Comparison of ENCODE assay signal across 8 mouse cellular contexts in the genomic region with DNA sequence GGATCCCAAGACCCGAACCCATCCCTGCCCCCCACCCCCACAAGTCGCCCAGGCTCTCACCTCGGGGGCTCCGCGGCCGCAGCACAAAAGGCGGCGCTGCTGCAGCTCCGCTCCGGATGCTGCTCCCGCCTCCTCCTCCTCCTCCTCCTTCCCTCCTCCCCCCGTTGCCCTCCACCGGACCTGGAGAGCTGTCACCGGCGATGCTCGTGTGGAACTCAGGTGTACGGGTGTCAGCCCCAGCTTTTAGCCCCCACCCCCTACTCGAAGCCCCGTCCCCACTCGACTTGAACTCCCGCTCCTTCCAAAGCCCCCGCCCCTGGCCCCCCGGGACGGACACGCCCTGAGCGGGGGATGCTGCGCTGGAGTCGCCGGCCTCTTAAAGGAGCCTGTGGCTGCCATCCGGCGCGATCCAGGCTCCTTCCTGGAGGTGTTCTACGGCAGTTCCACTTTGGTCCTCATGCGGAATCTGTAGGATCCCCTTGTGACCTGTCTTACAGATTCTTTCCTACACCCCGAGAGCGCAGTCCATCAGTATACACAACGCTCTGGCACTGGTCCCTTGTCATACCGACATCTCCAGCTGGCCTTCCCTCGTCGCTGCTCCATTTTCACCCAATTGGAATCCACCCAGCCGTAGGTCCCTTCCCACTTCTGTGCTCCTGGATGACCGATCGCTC. TPM values are rescaled to one million over a fixed set of nuclear protein-coding genes. Genes with fewer than 3 reads are reported as not detected.
DNase-seq lines count a peak whose midpoint lies in the region; ATAC-seq and TF ChIP-seq lines count a peak whose summit lies in the region.

Map3k12 (minus strand) TSS at position 337 of the 677 bp plus-strand sequence.

- H3K9ac ChIP-seq in hindbrain, embryonic 16.5 days (ENCODE audit: low read depth, low read length): peak within 1 kb of the TSS; percentile 88

- intact Hi-C loops in gastrocnemius, adult 2 months (cut with DNase I): loop anchor here (5.0 kb wide), 1 partner anchor 45 kb away; the partner anchor contains the start of gene Pcbp2

- TF ChIP-seq CTCF in gastrocnemius, adult 2 months (IDR thresholded peaks at IDR 0.05): no peak

- no peaks in the 10 kb centered on the region for H3K9me3 ChIP-seq in hindbrain, embryonic 16.5 days (ENCODE audit: control insufficient read depth, low read length)

- peak; percentile 6 for ATAC-seq in activated CD4-positive, CD25-positive, alpha-beta regulatory T cell, adult 4 months
- peak; percentile 12 for ATAC-seq in hindbrain, embryonic 16.5 days

- peaks cover 40% of the 10 kb centered on the region for H3K4me1 ChIP-seq in hindbrain, embryonic 16.5 days (ENCODE audit: control insufficient read depth, insufficient read depth, low read depth, low read length)

- peak; percentile 55 to 72 for DNase-seq in cerebellum, postnatal 4 days (ENCODE audit: low spot score in 2 of 2)
- peak; percentile 84 for DNase-seq in gastrocnemius, adult 2 months
- DNase-seq in left cerebral cortex, adult 18-20 months (ENCODE audit: low spot score in 2 of 2): peak; percentile 65 to 80
- peak; percentile 74 to 77 for DNase-seq in lung, postnatal 4 days
- peak; percentile 77 for DNase-seq in right cerebral cortex, postnatal 14 days
- DNase-seq in urinary bladder, postnatal 4 days (ENCODE audit: low spot score in 2 of 2): peak; percentile 61 to 70

- no peaks in the 10 kb centered on the region for H3K27me3 ChIP-seq in hindbrain, embryonic 16.5 days (replicated peaks; ENCODE audit: control insufficient read depth, insufficient read depth, low read length)

- H3K4me3 ChIP-seq in gastrocnemius, adult 2 months: peak within 1 kb of the TSS; percentile 84
- peak within 1 kb of the TSS; percentile 75 for H3K4me3 ChIP-seq in hindbrain, embryonic 16.5 days (ENCODE audit: low read length)

- peak within 1 kb of the TSS; percentile 99 for H3K27ac ChIP-seq in gastrocnemius, adult 2 months
- H3K27ac ChIP-seq in hindbrain, embryonic 16.5 days (ENCODE audit: low read depth, low read length): peak within 1 kb of the TSS; percentile 100

- peak within 1 kb of the TSS; percentile 94 for H3K4me2 ChIP-seq in hindbrain, embryonic 16.5 days (ENCODE audit: low read length)

- peaks cover 7% of the 10 kb centered on the region; the same call in 1 of the 2 replicates for H3K36me3 ChIP-seq in hindbrain, embryonic 16.5 days (ENCODE audit: control insufficient read depth, insufficient read depth, low read length)

- under 1% methylated on average over 43 of the region's 43 CpGs for WGBS in hindbrain, embryonic 16.5 days

RNA-seq across cellular contexts. Expression of gene Map3k12, which starts in this region (rescaled TPM):
- polyA plus RNA-seq in activated CD4-positive, CD25-positive, alpha-beta regulatory T cell, adult 4 months (2017; shearing (Covaris generic)): 1 to 10 TPM; 5.5 to 6.2 TPM
- total RNA-seq in gastrocnemius, adult 2 months (2021): 1 to 10 TPM; 1.3 to 1.6 TPM
- polyA plus RNA-seq in hindbrain, embryonic 16.5 days (2015; fragmentation: Nextera tagmentation; extraction: Ambion mirVana): 55.7 and 62.4 TPM in 2 replicates
- 10 to 100 TPM; 94.3 to 97.3 TPM for total RNA-seq in left cerebral cortex, adult 18-20 months (2021)

Comparison
In these comparisons a context has a peak if more than half of its experiments do, and no peak if none do; other contexts are left out.
1. Peak in every context shown above with its lines: DNase-seq, ATAC-seq, H3K4me3 ChIP-seq and H3K27ac ChIP-seq.
2. RNA of gene Map3k12 (total RNA-seq): 94.3 to 97.3 TPM in left cerebral cortex, adult 18-20 months; 1.3 to 1.6 TPM in gastrocnemius, adult 2 months; every median in the first group is over 10 times any median in the second.